Mouse (Mus musculus) spleen, adult 2 months (tissue): ENCODE measurements at regions not wholly inside any gene's neighbourhood (a gene's known extent, or its start where the extent isn't known, plus 50 kb on each side); places are given as distances from the start of the nearest gene placed in this dataset.
A peak's percentile ranks its signal among the peaks of the same experiment; 100 is the strongest.

Source experiments
- DNase-seq, 2 experiments: peaks; one replicate each; pipeline versions ENCODE4 v3.0.0 to v3.0.0-alpha.2; 2012 to 2021; ENCODE audit warnings: low spot score in 2 of 2, low read depth in 1 of 2
- H3K27ac ChIP-seq: fragments of 200-500 bp; 2 replicates; pipeline ENCODE4 v1.5.1; 2012; ENCODE audit warnings: low read length, inconsistent platforms; ENCODE audit not compliant: insufficient read depth
- H3K27me3 ChIP-seq: fragments of 200-500 bp; 2 replicates; pipeline ENCODE4 v1.6.1; 2012; ENCODE audit warnings: mild to moderate bottlenecking, moderate library complexity, low read length, inconsistent platforms; ENCODE audit not compliant: control insufficient read depth, insufficient read depth
- H3K36me3 ChIP-seq: fragments of 200-500 bp; 2 replicates; pipeline ENCODE4 v1.6.1; 2012; ENCODE audit warnings: mild to moderate bottlenecking, low read length, inconsistent platforms; ENCODE audit not compliant: control insufficient read depth, insufficient read depth
- H3K4me1 ChIP-seq: fragments of 200-500 bp; 2 replicates; pipeline ENCODE4 v1.6.1; 2011; ENCODE audit warnings: inconsistent platforms; ENCODE audit not compliant: control insufficient read depth, insufficient read depth, insufficient read length
- H3K4me3 ChIP-seq: fragments of 200-500 bp; 2 replicates; pipeline ENCODE4 v1.5.1; 2011; ENCODE audit warnings: mild to moderate bottlenecking, inconsistent platforms; ENCODE audit not compliant: insufficient read depth, insufficient read length; ENCODE audit errors: extremely low read depth
- CTCF ChIP-seq: fragments of 200-500 bp; IDR thresholded peaks from 2 replicates; pipeline ENCODE4 v1.5.1; 2011; ENCODE audit warnings: mild to moderate bottlenecking, inconsistent platforms; ENCODE audit not compliant: insufficient read depth, insufficient read length, insufficient replicate concordance; ENCODE audit errors: extremely low read depth
- POLR2A ChIP-seq: fragments of 200-500 bp; IDR thresholded peaks from 2 replicates; pipeline ENCODE4 v1.6.1; 2011; ENCODE audit warnings: low read depth, low read length, inconsistent platforms
- WGBS: fragments of 180-500 bp; shearing (Covaris S2); methylation state at CpG from one replicate; pipeline ENCODE4 v1.1.7; 2018; 5-methylcytosine and 5-hydroxymethylcytosine counted together

DNA sequence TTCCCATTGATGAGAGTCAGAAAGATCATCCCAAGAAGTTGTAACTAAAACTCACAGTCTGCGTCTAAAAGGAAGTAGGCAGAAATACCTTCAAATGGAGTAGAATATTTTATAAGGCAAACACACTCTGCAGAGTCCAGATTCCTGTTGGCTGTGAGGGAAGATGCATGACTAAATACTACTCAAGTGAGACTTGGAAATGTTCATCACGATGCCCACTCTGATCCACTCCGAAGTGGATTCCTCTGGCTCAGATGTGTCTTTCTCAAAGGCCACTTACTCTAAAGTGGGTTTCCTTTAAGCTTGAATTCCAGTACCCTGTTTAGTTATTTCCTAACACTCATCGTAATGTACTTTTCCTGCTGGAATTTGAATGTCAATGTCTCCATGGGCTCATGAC, 385.2 kb upstream of the Gm10131 start:
- H3K4me3 ChIP-seq = no peak overlapping the region
- no peaks in the 10 kb centered on the region for H3K4me1 ChIP-seq
- H3K27ac ChIP-seq = no peak overlapping the region
- DNase-seq = no peak
- no peaks in the 10 kb centered on the region for H3K27me3 ChIP-seq
- no peaks in the 10 kb centered on the region for H3K36me3 ChIP-seq
- WGBS = 93% methylated on average over 4 of the region's 4 CpGs
- TF ChIP-seq POLR2A (no peak), CTCF (no peak)

DNA sequence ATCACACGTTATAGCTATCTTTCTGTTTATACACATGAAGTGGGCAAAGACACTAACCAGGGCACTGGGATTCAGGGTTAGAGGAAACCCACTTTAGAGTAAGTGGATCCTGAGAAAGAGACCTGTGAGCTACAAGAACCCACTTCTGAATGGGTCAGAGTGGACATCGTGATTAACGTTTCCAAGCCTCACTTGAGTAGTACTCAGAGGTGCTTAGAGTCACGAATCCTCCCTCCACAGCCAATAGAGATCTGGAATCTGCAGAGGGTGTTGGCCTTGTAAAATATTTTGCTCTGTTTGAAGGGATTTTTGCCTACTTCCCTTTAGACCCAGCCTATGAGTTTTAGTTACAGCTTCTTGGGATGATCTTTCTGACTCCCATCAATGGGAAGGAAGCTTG, 384.4 kb upstream of the Gm10131 start:
- no peaks in the 10 kb centered on the region for H3K4me1 ChIP-seq
- no peaks in the 10 kb centered on the region for H3K27me3 ChIP-seq
- no peak for TF ChIP-seq CTCF
- TF ChIP-seq POLR2A = no peak
- WGBS = 94% methylated on average over 4 of the region's 4 CpGs
- DNase-seq = no peak
- no peaks in the 10 kb centered on the region for H3K36me3 ChIP-seq
- H3K27ac ChIP-seq = no peak overlapping the region
- H3K4me3 ChIP-seq = no peak overlapping the region

DNA sequence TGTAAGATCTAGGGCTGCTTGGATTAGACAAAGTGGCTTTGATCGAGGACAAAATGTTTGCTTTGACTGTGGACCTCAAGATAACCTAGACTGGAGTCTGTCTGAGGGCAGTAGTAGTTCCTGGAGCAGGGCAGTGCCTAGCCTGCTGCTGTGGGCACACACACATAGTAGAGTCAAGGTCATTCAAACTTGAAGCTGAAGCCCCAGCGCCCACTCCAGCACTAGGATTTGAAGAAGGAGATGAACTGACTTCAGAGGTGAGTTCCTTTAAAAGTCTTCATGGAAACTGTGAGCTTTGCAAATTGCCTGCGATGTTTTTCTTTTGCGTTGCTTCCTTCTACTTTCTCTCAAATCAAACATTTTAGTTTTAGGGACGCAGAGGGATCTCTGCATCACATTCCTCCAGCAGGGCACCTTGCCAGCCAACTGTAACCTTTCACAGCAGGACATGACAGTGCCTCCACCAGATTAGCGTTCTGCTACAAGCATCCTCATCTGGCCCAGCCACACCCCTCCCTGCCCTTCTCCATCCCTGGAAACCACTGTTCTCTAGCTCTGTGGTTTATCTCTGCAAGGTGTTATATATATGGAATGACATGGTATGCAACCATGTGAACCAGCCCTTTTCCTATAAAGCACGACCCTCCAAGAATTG, 377.3 kb upstream of the Gm10131 start:
- H3K4me3 ChIP-seq = no peak overlapping the region
- no peak overlapping the region for H3K27ac ChIP-seq
- H3K27me3 ChIP-seq = no peaks in the 10 kb centered on the region
- TF ChIP-seq POLR2A (no peak), CTCF (no peak)
- no peak for DNase-seq
- no peaks in the 10 kb centered on the region for H3K36me3 ChIP-seq
- 84% methylated on average over 7 of the region's 7 CpGs for WGBS
- no peaks in the 10 kb centered on the region for H3K4me1 ChIP-seq

DNA sequence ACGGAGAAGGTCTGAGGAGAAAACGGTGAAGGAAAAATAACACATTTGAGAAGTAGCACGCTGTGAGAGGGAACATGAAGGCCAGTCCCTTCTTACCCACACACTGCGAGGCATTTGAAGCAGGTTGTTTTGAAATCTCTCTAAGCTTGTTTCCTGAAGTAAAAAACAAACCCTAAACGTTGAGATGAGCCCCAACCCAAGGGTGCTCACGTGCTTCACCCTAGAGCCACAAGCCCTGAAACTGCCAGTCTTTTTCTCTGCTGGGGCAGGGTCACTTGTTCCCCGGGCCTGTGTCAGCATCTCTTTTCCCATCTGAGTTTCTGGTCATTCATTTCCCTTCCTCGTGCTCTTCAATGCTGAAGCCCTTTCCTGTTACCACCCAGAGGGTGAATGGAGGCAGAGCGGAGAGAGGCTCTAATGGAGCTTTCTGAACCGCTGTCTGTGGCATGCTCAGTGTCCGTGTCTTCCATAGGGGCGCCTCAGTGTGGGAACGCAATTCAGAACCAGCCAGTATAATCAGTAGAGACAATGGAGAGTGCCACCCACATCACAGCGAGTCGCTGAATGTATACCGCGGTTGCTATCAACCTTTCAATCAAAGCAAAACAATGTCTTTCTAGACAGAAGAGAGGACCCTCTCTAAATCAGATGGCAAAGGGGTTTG, 375.0 kb upstream of the Gm10131 start:
- Histone ChIP-seq H3K27ac (no peak overlapping the region), H3K36me3 (no peaks in the 10 kb centered on the region), H3K4me1 (no peaks in the 10 kb centered on the region), H3K27me3 (no peaks in the 10 kb centered on the region), H3K4me3 (no peak overlapping the region)
- WGBS = 72% methylated on average over 17 of the region's 17 CpGs
- DNase-seq = no peak
- TF ChIP-seq CTCF (no peak), POLR2A (no peak)

DNA sequence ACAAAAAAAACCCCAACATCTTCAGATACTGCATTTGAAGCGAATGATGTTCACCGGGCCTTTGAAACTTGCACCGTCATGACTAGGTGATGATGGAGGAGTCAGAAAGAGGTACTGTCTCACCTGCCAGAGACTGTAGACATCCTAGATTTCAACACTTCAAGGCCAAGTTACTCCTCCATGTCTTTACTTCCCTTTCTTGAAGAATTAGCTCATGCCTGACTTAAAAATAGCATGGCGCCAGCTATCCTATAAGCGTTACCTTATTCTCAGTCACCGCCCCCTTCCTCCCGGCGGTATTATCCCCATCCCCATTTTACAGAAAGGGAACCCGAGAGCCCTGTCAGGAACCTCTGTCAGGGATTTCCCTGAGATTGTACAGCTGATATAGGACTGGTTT, 374.4 kb upstream of the Gm10131 start:
- Histone ChIP-seq H3K36me3 (no peaks in the 10 kb centered on the region), H3K27ac (no peak overlapping the region), H3K4me3 (no peak overlapping the region), H3K4me1 (no peaks in the 10 kb centered on the region), H3K27me3 (no peaks in the 10 kb centered on the region)
- 85% methylated on average over 9 of the region's 9 CpGs for WGBS
- no peak for DNase-seq
- TF ChIP-seq CTCF = no peak
- TF ChIP-seq POLR2A = no peak

DNA sequence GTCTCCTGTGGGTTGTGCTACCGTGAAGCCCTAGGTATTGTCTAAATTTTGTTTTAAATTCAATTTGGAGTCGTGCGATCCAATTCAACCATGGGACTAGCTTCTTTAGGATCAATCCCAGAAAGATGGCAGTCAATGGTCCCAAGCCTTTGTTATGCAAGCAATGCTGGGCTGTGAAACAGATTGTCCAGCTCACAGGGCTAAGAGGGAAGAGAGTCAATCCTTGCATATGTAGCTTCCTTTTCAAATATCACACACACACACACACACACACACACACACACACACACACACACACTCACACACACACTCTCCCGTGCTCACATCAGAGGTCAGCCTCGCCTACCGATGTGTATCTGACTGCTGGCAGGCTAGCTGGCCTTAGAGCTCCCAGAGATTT, 373.8 kb upstream of the Gm10131 start:
- no peaks in the 10 kb centered on the region for H3K36me3 ChIP-seq
- no peak for DNase-seq
- 92% methylated on average over 6 of the region's 6 CpGs for WGBS
- H3K4me3 ChIP-seq = no peak overlapping the region
- H3K4me1 ChIP-seq = no peaks in the 10 kb centered on the region
- H3K27me3 ChIP-seq = no peaks in the 10 kb centered on the region
- no peak overlapping the region for H3K27ac ChIP-seq
- TF ChIP-seq POLR2A (no peak), CTCF (no peak)

DNA sequence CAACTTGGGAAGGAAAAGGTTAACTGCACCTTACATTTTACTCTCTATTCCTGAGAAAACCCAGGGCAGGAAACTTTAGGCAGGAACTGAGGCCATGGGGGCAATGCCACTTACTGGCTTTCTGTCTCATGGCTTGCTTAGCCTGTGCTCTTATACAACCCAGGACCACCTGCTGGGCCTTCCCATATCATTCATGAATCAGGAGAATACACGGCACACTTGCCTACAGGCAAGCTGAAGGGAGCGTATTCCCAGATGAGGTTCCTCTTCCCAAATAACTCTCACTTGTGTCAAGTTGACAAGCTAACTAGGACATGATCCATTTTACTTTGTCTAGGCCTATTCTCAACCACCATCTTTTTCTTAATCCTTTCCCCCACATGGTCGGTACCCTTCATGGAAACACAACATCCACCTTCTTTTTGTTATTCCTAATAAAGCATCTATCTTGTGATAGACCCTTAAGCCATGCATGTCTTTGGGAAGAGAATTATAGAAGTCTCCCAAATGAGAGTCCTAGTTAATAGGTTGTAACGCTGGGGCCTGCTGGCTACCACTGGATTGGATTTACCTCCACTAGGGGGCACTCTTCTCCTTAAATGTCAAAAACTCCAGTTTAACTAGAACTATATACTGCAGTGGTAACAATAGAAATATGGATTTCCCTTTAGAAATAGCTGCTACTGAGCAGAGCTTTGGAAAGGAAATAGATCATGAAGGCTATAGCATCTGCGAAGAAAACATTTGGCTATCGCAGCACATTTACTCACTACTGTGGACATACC, 373.2 kb upstream of the Gm10131 start:
- Histone ChIP-seq H3K4me3 (no peak overlapping the region), H3K27ac (no peak overlapping the region), H3K27me3 (no peaks in the 10 kb centered on the region), H3K36me3 (no peaks in the 10 kb centered on the region), H3K4me1 (no peaks in the 10 kb centered on the region)
- TF ChIP-seq CTCF (no peak), POLR2A (no peak)
- peak; percentile 31 to 47 for DNase-seq
- 62% methylated on average over 6 of the region's 6 CpGs for WGBS
